Mouse (Mus musculus) left cerebral cortex, adult 2 months (tissue): Measurements from ENCODE around the gene Igfbp3. TPM values are rescaled to one million over a fixed set of nuclear protein-coding genes. Genes with fewer than 3 reads are reported as not detected.
A peak's percentile ranks its signal among the peaks of the same experiment; 100 is the strongest.
"Not testable (repeated sequence)": the region's sequence is repeated elsewhere in the genome, so short reads cannot be mapped to it uniquely, and the experiment has no call there.

Source experiments
- DNase-seq, 2 experiments: peaks; one replicate each; pipeline ENCODE4 v3.0.0; 2021 to 2022; ENCODE audit warnings: low spot score in 2 of 2, mixed read lengths in 1 of 2; ENCODE audit errors: extremely low spot score in 1 of 2
- H3K27ac ChIP-seq: fragments of 200-600 bp; 2 replicates; pipeline ENCODE4 v1.8.1; 2022
- H3K4me3 ChIP-seq: fragments of 200-600 bp; 2 replicates; pipeline ENCODE4 v1.8.1; 2022
- CTCF ChIP-seq: fragments of 200-600 bp; IDR thresholded peaks from 2 replicates; pipeline ENCODE4 v1.8.1; 2022; ENCODE audit warnings: antibody characterized with exemption, mild to moderate bottlenecking, moderate library complexity
- intact Hi-C: fragments of 180-260 bp; cut with DNase I; formaldehyde crosslinking; loops from one replicate; pipeline ENCODE4 v1.15.1; 2025
- total RNA-seq, 2 experiments: library from RNA; stranded (reverse); gene quantifications; 2 replicates each; pipeline ENCODE4 v1.2.3; 2021

Gene Igfbp3
- total RNA-seq, 2 experiments from 2014 or later = 7.2 to 9.0 TPM

- H3K27ac ChIP-seq = no peak overlapping the region
- no peak for DNase-seq
- no peak overlapping the region for H3K4me3 ChIP-seq
- TF ChIP-seq CTCF = no peak
- intact Hi-C loops = no loop called here
Measured at GRCm38 (mm10) chr11:7231958-7232357, 18.2 kb upstream of the Igfbp3 start.

DNA sequence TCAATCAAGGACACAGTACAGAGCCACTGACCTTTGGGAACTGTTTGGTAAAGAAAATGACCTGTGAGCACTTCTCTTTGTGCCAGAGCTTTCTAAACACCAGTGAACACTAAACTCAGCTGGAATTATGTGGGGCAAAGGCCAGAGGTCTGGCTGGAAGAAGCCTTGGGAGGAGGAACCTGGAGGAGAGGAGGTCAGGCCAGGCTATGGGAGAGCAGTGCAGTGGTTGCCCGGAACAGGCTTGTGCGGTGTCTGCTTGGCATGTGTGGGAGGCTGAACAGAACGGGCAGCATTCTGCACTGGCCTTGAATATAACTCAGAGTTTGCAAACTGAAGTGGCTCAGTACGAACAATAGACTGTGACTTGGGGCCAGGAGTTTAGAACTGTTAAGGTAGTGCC, 16.3 kb upstream of the Igfbp3 start:
- H3K4me3 ChIP-seq = no peak overlapping the region
- TF ChIP-seq CTCF = no peak
- intact Hi-C loops = no loop called here
- no peak for DNase-seq
- H3K27ac ChIP-seq = no peak overlapping the region

DNA sequence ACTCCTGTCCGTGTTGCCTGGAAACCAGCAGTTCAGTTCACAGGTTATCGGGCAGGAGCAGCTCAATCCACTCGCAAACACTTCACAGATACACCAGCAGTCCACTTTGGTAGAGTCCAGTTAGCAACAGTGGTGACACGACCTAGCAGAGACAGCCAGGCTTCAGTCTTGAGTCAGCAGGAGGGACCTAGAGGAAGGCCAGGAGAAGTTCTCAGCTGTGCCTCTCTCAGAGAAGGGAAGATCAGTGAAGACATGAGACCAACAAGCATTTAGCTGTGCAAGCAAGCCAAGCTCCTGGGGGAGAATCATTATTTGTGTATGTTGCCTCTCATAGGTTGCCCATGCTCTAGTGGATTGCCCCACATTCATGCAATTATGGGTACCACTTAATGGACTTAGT, 14.4 kb upstream of the Igfbp3 start:
- Histone ChIP-seq H3K27ac (no peak overlapping the region), H3K4me3 (no peak overlapping the region)
- intact Hi-C loops = no loop called here
- no peak for TF ChIP-seq CTCF
- no peak for DNase-seq

GRCm38 (mm10) chr11:7226810-7227550, 13.3 kb upstream of the Igfbp3 start:
- intact Hi-C loops = no loop called here
- Histone ChIP-seq H3K27ac (no peak overlapping the region), H3K4me3 (no peak overlapping the region)
- TF ChIP-seq CTCF = no peak
- DNase-seq = no peak

DNA sequence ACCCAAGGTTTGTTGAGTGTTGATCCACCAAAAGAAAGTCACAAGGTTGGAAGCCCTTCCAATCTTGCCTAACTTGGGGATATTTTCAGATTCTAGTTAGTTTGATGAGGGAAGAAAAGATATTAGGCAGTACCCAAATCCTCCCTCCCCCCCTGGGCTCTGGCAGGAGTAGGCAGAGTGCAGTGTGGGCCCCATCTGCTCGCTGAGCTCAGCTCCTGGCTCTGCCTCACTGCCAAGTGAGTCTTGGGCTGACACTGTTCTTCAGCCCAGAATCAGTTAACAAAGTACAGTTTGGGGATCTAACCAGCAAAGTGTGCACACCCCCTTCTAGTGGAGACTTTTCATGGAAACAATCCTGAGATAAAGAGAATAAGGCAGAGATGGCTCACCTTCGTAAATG, 12.5 kb upstream of the Igfbp3 start:
- no peak overlapping the region for H3K27ac ChIP-seq
- no peak overlapping the region for H3K4me3 ChIP-seq
- TF ChIP-seq CTCF = no peak
- peak in 1 of 2 experiments; percentile 28 for DNase-seq
- intact Hi-C loops = no loop called here

- DNase-seq, intact Hi-C loops: not testable (repeated sequence)
Measured at GRCm38 (mm10) chr11:7221826-7222225, 8.1 kb upstream of the Igfbp3 start.

GRCm38 (mm10) chr11:7215703-7216102, 2.0 kb upstream of the Igfbp3 start:
- TF ChIP-seq CTCF = peak; percentile 84
- Histone ChIP-seq H3K4me3 (no peak overlapping the region), H3K27ac (no peak overlapping the region)
- intact Hi-C loops = loop anchor here (1.0 to 10.0 kb wide), 4 partner anchors 121 to 1087 kb away; no protein-coding TSS in a partner anchor
- peak; percentile 64 to 74 for DNase-seq

More at GRCm38 (mm10) chr11:7221826-7222225, 8.1 kb upstream of the Igfbp3 start:
- H3K4me3 ChIP-seq, H3K27ac ChIP-seq: not testable (repeated sequence)
- peak; percentile 25 for TF ChIP-seq CTCF

GRCm38 (mm10) chr11:7214761-7215160, 1.0 kb upstream of the Igfbp3 start:
- Histone ChIP-seq H3K4me3 (no peak overlapping the region), H3K27ac (no peak overlapping the region)
- intact Hi-C loops = loop anchor here (1.0 to 10.0 kb wide), 5 partner anchors 122 to 1088 kb away; no protein-coding TSS in a partner anchor
- peak; percentile 82 for TF ChIP-seq CTCF
- DNase-seq = peak; percentile 68 to 70

GRCm38 (mm10) chr11:7214342-7214660, 578 bp upstream of the Igfbp3 start:
- no peak for TF ChIP-seq CTCF
- Histone ChIP-seq H3K27ac (peak overlapping the region; percentile 90; the same call in 1 of the 2 replicates), H3K4me3 (peak overlapping the region; percentile 64)
- intact Hi-C loops = loop anchor here (2.0 to 10.0 kb wide), 4 partner anchors 122 to 1088 kb away; no protein-coding TSS in a partner anchor
- no peak for DNase-seq

DNA sequence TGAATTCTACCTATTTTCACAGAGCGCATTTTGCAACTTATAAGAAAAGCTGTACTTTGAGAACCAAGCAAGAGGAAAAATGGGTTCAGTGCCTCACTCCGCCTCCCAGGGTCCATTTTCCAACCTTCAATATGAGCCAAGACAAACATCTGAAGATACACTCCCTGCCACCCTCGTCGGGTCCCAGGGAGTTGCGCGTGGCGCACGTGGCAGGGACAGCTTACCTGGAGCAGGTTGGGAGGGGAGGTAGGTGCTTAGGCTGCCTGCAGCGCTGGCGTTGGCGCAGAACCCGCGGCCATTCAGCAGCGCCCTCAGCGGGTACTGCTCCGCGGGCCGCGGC, 592 bp downstream of the Igfbp3 start:
- DNase-seq = no peak
- intact Hi-C loops = loop anchor here (5.0 to 10.0 kb wide), 2 partner anchors 354 to 922 kb away; no protein-coding TSS in a partner anchor
- TF ChIP-seq CTCF = no peak
- peak overlapping the region; percentile 64 for H3K4me3 ChIP-seq
- H3K27ac ChIP-seq = peak overlapping the region; percentile 70

GRCm38 (mm10) chr11:7212126-7212798, 1.5 kb downstream of the Igfbp3 start:
- intact Hi-C loops = loop anchor here (5.0 to 10.0 kb wide), 2 partner anchors 355 to 923 kb away; no protein-coding TSS in a partner anchor
- no peak for DNase-seq

GRCm38 (mm10) chr11:7211211-7211610, 2.5 kb downstream of the Igfbp3 start:
- Histone ChIP-seq H3K27ac (no peak overlapping the region), H3K4me3 (no peak overlapping the region)
- TF ChIP-seq CTCF = no peak
- intact Hi-C loops = loop anchor here (2.0 to 10.0 kb wide), 3 partner anchors 356 to 1194 kb away; no protein-coding TSS in a partner anchor
- no peak for DNase-seq

More at GRCm38 (mm10) chr11:7212126-7212798, 1.5 kb downstream of the Igfbp3 start:
- no peak overlapping the region for H3K27ac ChIP-seq
- peak overlapping the region; percentile 64 for H3K4me3 ChIP-seq
- no peak for TF ChIP-seq CTCF
